Mouse (Mus musculus) layer of hippocampus, adult 9-10 months (tissue): ENCODE measurements around the gene Psenen.

Experiments used
- DNase-seq: peaks from one replicate; pipeline ENCODE4 v3.0.0; 2022; ENCODE audit warnings: low spot score

The Psenen gene

DNA sequence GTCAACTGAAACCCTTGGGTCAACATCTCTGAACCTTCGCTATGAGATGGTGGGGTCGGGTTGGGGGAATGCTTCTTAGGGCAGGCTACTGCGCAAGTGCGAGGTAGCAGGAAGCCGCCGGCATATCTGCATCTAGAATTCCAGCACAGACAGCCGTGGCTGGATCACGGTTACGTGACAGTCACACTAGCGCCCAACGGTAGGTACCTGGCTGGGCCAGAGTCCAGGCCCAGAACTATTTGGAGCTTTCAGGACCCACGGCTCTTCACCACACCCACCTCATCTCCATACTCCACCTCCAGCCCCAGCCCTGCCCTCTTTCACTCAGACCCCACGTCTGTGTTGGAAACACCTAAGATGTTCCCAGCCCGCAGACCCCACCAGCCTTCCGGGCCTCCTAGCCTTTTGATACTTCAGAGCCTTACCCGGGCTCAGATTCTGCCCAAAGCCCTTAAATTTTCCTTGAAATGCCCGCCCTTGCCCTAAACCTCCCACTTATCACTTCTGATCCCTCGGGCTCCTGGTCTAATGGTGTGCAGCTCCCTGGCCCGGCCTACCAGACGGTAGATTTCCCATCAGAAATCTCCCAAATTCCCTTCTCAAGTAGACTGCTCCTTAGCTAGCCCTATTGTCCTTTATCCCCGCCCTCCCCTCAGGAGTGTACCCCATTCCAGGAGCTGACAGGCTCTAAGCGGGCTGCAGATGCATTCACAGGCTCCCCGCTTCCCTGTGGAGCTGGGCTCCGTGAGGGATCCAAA lies 48.2 kb downstream of the Psenen start:
- DNase-seq = no peak
